Mouse (Mus musculus) forelimb bud, embryonic 11.5 days (tissue): ENCODE results near the gene Prdx1.

Source experiments
- DNase-seq: peaks from one replicate; pipeline ENCODE4 v3.0.0-alpha.2; 2012; ENCODE audit warnings: low read depth, low spot score

Gene Prdx1

GRCm38 (mm10) chr4:116727401-116727800 lies 42.1 kb downstream of the Prdx1 start:
- DNase-seq: no peak

GRCm38 (mm10) chr4:116729532-116729931 lies 44.2 kb downstream of the Prdx1 start:
- no peak for DNase-seq

- DNase-seq: no peak
These were observed 45.7 kb downstream of the Prdx1 start for GRCm38 (mm10) chr4:116731077-116731476.

GRCm38 (mm10) chr4:116732355-116732754 lies 47.0 kb downstream of the Prdx1 start:
- DNase-seq: no peak

- no peak for DNase-seq
These were observed 49.7 kb downstream of the Prdx1 start for GRCm38 (mm10) chr4:116734996-116735395.

GRCm38 (mm10) chr4:116738972-116739751 lies 53.8 kb downstream of the Prdx1 start:
- no peak for DNase-seq

- DNase-seq: no peak
These were observed 64.4 kb downstream of the Prdx1 start for GRCm38 (mm10) chr4:116749750-116750149.
